Mouse (Mus musculus) liver, embryonic 16.5 days (tissue): Measurements from ENCODE around the gene Fndc5. TPM values are rescaled to one million over a fixed set of nuclear protein-coding genes. Genes with fewer than 3 reads are reported as not detected.

ENCODE experiments used
- ATAC-seq: fragments of 200-750 bp; cut with Nextera tagmentation; 2 replicates; pipeline ENCODE4 v1.8.0; 2017; ENCODE audit warnings: low read depth, mild to moderate bottlenecking, moderate number of reproducible peaks, moderate library complexity
- H3K27ac ChIP-seq: fragments of 300-500 bp; sonication (generic); 2 replicates; pipeline ENCODE4 v1.5.1; 2014; ENCODE audit warnings: mild to moderate bottlenecking, low read length
- H3K27me3 ChIP-seq: fragments of 300-500 bp; sonication (generic); 2 replicates; pipeline ENCODE4 v1.6.1; 2014; ENCODE audit warnings: low read depth, low read length, mixed read lengths; ENCODE audit not compliant: control insufficient read depth, insufficient read depth
- H3K36me3 ChIP-seq: fragments of 300-500 bp; sonication (generic); 2 replicates; pipeline ENCODE4 v1.6.1; 2014; ENCODE audit warnings: mild to moderate bottlenecking; ENCODE audit not compliant: control insufficient read depth, insufficient read depth
- H3K4me1 ChIP-seq: fragments of 300-500 bp; sonication (generic); 2 replicates; pipeline ENCODE4 v1.6.1; 2014; ENCODE audit warnings: low read depth, low read length, mixed read lengths; ENCODE audit not compliant: control insufficient read depth
- H3K4me2 ChIP-seq: fragments of 300-500 bp; sonication (generic); 2 replicates; pipeline ENCODE4 v1.6.1; 2014; ENCODE audit warnings: low read depth, low read length, mixed read lengths
- H3K4me3 ChIP-seq: fragments of 300-500 bp; sonication (generic); 2 replicates; pipeline ENCODE4 v1.5.1; 2014; ENCODE audit warnings: low read depth, mild to moderate bottlenecking, low read length
- H3K9ac ChIP-seq: fragments of 300-500 bp; sonication (generic); 2 replicates; pipeline ENCODE4 v1.6.1; 2014; ENCODE audit warnings: low read depth, low read length
- H3K9me3 ChIP-seq: fragments of 300-500 bp; sonication (generic); replicated peaks from 2 replicates; pipeline ENCODE4 v1.6.1; 2016; ENCODE audit warnings: low read length; ENCODE audit not compliant: control insufficient read depth
- WGBS: fragments of 180-500 bp; shearing (Covaris S2); extraction: QIAGEN DNeasy Blood & Tissue Kit; methylation state at CpG from one replicate; pipeline ENCODE4 v1.1.7; 2014; ENCODE audit not compliant: insufficient replicate concordance; 5-methylcytosine and 5-hydroxymethylcytosine counted together
- polyA plus RNA-seq: library from polyadenylated mRNA; unstranded; fragments of >200 nt; fragmentation: Nextera tagmentation; extraction: Ambion mirVana; gene quantifications from 2 replicates; pipeline ENCODE4 v1.2.1, GENCODE M21; 2015

Fndc5 gene
- polyA plus RNA-seq, 1 experiment from 2014 or later: 0.71 TPM

DNA sequence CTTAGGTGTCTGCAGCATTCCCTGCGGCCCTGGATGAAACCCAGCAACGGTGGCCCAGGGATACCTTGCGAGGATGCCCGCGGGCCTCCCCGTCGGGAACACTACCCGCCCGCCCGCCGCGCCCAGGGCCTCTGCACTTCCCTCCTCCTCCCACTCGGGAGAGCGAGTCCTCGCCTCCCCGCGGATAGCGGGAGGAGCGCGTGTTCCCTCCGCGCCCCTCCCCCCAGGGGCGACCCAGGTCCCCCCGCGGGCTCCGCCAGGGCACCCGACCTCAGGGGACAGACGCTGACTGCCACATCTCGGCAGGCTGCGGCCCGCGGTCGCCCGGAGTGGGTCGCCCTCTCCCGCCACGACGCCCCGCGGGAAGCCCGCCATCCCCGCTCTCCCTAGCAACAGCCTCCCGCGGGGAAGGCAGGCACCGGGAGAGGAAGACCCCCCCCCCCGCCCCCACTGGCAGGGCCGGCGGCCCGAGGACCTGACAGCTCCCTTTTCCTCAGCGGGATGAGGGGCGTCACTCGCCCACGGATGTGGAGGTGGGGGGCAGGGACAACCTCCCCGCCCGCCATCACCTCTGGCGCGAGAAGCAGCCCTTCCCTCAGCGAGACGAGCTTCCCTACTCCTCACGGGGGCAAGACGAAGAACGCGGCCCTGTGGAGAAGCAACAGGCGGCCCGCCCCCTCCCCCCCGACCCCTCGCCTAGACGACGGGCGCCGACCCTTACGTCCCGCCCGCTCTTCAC, 52.2 kb downstream of the Fndc5 start:
- Histone ChIP-seq H3K9ac (peak overlapping the region; percentile 86), H3K4me2 (peak overlapping the region; percentile 90), H3K4me3 (peak overlapping the region; percentile 92), H3K36me3 (peaks cover 3% of the 10 kb centered on the region), H3K27ac (peak overlapping the region; percentile 88), H3K9me3 (no peaks in the 10 kb centered on the region), H3K27me3 (no peaks in the 10 kb centered on the region), H3K4me1 (peaks cover 30% of the 10 kb centered on the region)
- WGBS: under 1% methylated on average over 56 of the region's 74 CpGs
- ATAC-seq: peak; percentile 32

DNA sequence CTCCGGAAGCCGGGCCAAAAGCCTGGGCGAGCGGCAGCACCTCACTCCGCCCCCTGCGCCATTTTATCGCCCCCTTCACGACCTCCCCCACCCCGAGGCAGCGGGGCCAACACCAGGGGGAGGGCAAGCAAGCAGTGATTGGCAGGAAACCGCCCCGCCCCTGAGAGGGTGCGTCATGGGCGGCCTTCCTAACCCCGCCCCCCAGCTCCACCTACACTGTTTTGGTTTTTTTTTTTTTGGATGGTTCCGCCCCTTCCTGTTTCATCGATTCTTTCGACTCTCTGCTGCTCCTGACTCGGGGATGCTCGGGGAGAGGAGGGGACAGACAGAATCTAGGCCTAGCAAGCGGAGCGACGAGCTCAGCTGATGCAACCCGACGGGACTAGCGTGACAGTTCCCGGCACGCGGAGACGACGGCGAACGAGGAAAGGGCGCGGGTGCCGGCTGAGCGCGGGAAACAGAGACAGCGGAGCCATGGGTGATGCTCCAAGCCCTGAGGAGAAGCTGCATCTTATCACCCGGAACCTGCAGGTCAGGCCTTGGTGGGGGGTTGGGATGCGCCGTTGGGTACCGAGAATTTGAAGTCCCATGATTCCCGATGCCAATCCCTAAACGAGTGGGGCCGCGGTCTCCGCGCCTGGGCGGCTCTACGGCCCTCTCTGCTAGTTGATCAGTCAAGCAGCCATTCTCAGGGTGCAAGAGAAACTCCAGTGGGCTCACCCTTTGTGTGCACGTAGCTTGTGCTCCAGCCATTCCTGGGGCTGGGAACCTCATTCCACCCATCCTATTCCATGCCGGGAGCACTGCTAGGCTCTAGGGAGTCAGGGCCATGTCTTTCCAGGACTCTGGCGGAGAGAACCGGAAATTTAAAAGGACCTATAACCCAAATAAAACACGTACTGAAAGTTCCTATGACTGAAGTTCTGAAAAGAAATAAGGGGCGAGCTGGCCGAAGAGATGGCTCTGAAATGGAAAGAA, 53.0 kb downstream of the Fndc5 start, which contains the start of the genes S100pbp and Yars:
TSS of gene S100pbp (minus strand) at position 186 of the 978 bp plus-strand sequence.
TSS of gene Yars (plus strand) at position 219 of the 978 bp plus-strand sequence.
- H3K4me1 ChIP-seq: peaks cover 33% of the 10 kb centered on the region
- under 1% methylated on average over 55 of the region's 58 CpGs for WGBS

DNA sequence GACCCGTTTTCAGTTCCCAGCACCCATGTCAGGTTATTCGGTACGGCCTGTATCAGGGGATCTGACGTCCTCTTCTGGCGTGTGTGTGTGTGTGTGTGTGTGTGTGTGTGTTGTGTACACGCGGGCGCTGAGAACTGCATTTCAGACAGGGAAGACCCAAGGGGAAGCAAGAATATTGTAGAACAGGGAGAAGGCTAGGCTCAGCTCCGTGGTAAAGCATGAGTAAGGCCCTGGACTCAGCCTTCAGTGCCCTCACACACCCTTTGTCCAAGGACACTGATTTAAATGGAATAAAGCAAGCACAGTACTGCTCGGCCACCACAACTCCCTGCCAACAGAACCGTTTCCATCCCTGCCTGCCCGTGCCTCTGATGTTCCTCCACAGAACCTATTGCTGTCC, 53.7 kb downstream of the Fndc5 start:
- 2% methylated on average over 12 of the region's 12 CpGs for WGBS
- H3K4me1 ChIP-seq: peaks cover 33% of the 10 kb centered on the region
- ATAC-seq: no peak

More for the DNA sequence above, 53.0 kb downstream of the Fndc5 start, which contains the start of the genes S100pbp and Yars:
- ATAC-seq: peak; percentile 88
- Histone ChIP-seq H3K4me3 (peak within 1 kb of the TSS; percentile 92), H3K27ac (peak within 1 kb of the TSS; percentile 95), H3K4me2 (peak within 1 kb of the TSS; percentile 90), H3K9ac (peak within 1 kb of the TSS; percentile 94), H3K27me3 (no peaks in the 10 kb centered on the region), H3K36me3 (peaks cover 4% of the 10 kb centered on the region), H3K9me3 (no peaks in the 10 kb centered on the region)

DNA sequence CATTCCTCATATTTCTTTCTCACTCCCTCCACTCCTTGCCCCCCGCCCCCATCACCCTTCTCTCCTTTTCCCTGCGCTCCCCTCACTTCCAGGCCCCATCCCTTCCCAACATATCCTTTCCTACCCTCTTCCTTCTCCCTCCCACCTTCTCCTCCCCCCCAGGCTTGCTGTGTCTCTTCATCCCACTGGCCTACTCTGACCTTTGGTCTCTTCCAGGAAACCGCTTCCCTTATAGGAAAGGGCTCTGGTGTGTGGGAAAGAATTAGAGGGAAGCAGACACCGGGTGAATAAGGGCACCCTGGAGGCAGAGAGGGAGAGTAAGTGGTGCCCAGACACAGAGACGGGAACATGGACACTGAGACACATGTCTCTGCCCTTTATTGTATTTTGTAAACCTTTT, 54.9 kb downstream of the Fndc5 start:
- H3K4me2 ChIP-seq: peak overlapping the region; percentile 77
- peaks cover 33% of the 10 kb centered on the region for H3K4me1 ChIP-seq
- H3K27me3 ChIP-seq: no peaks in the 10 kb centered on the region
- peaks cover 7% of the 10 kb centered on the region for H3K36me3 ChIP-seq
- no peaks in the 10 kb centered on the region for H3K9me3 ChIP-seq
- H3K4me3 ChIP-seq: peak overlapping the region; percentile 92
- no peak for ATAC-seq
- WGBS: 73% methylated on average over 5 of the region's 5 CpGs
- no peak overlapping the region; the same call in 1 of the 2 replicates for H3K9ac ChIP-seq
- no peak overlapping the region for H3K27ac ChIP-seq

More for the DNA sequence above, 53.7 kb downstream of the Fndc5 start:
- no peaks in the 10 kb centered on the region for H3K27me3 ChIP-seq
- H3K4me2 ChIP-seq: peak overlapping the region; percentile 77
- H3K9ac ChIP-seq: peak overlapping the region; percentile 94
- H3K9me3 ChIP-seq: no peaks in the 10 kb centered on the region
- peak overlapping the region; percentile 95 for H3K27ac ChIP-seq
- H3K36me3 ChIP-seq: peaks cover 4% of the 10 kb centered on the region
- peak overlapping the region; percentile 92 for H3K4me3 ChIP-seq

Other genes starting within 250 kb of the Fndc5 start
- 0.71 and 0.76 TPM in 2 replicates for gene Azin2, start 174.6 kb upstream of the Fndc5 start, polyA plus RNA-seq
- gene Ak2, start 145.0 kb upstream of the Fndc5 start, polyA plus RNA-seq: 106 and 116 TPM in 2 replicates
- gene Rnf19b, start 78.7 kb upstream of the Fndc5 start, polyA plus RNA-seq: 3.9 and 4.4 TPM in 2 replicates
- 0.58 and 1.7 TPM in 2 replicates for gene Tmem54, start 31.5 kb upstream of the Fndc5 start, polyA plus RNA-seq
- 0.27 and 0.37 TPM in 2 replicates for gene Hpca, start 15.0 kb upstream of the Fndc5 start, polyA plus RNA-seq
- 6.1 and 6.3 TPM in 2 replicates for gene S100pbp, start 52.7 kb downstream of the Fndc5 start, polyA plus RNA-seq
- 56.4 and 61.8 TPM in 2 replicates for gene Yars, start 52.8 kb downstream of the Fndc5 start, polyA plus RNA-seq
- 0.85 and 0.97 TPM in 2 replicates for gene C77080, start 124.4 kb downstream of the Fndc5 start, polyA plus RNA-seq
- 0.13 and 0.33 TPM in 2 replicates for gene Sync, start 150.6 kb downstream of the Fndc5 start, polyA plus RNA-seq
- 214 and 238 TPM in 2 replicates for gene Rbbp4, start 198.4 kb downstream of the Fndc5 start, polyA plus RNA-seq
- 22.5 and 23.0 TPM in 2 replicates for gene Zbtb8os, start 198.7 kb downstream of the Fndc5 start, polyA plus RNA-seq
- 2.2 and 2.7 TPM in 2 replicates for gene Zbtb8a, start 241.1 kb downstream of the Fndc5 start, polyA plus RNA-seq